Mouse (Mus musculus): ENCODE results near the gene Vmn1r30.

GRCm38 (mm10) chr6:58443285-58443684 is at the start of gene Vmn1r30:
- no peak for TF ChIP-seq CTCF (IDR thresholded peaks at IDR 0.05; ENCODE audit: borderline replicate concordance, insufficient read depth, low read depth, low read length)
- no peak for TF ChIP-seq POLR2A (IDR thresholded peaks at IDR 0.05; ENCODE audit: borderline replicate concordance, insufficient read depth, low read length)

Measured in cerebellum, adult 2 months (tissue).